Mouse (Mus musculus) thymus, adult 2 months (tissue): ENCODE results near the gene Nnmt.

Experiments used
- CTCF ChIP-seq: fragments of 200-500 bp; IDR thresholded peaks from 2 replicates; pipeline ENCODE4 v1.5.1; 2012; ENCODE audit warnings: mild to moderate bottlenecking, control low read depth, low read length, moderate library complexity, borderline replicate concordance; ENCODE audit not compliant: control insufficient read depth, poor library complexity, insufficient read depth; ENCODE audit errors: extremely low read depth
- POLR2A ChIP-seq: fragments of 200-500 bp; IDR thresholded peaks from 2 replicates; pipeline ENCODE4 v1.6.1; 2012; ENCODE audit warnings: mild to moderate bottlenecking, low read length, control low read depth, moderate library complexity; ENCODE audit not compliant: control insufficient read depth, poor library complexity, insufficient read depth; ENCODE audit errors: extremely low read depth

GRCm38 (mm10) chr9:48647648-48648284, 42.8 kb upstream of the Nnmt start:
- no peak for TF ChIP-seq CTCF
- TF ChIP-seq POLR2A: no peak
